Mouse (Mus musculus): ENCODE measurements around the gene 5830473C10Rik. TPM values are rescaled to one million over a fixed set of nuclear protein-coding genes. Genes with fewer than 3 reads are reported as not detected.

The 5830473C10Rik gene
- polyA plus RNA-seq (2016; fragmentation: Nextera tagmentation; extraction: Ambion mirVana) = not detected in 2 replicates

- Histone ChIP-seq H3K9me3 (no peaks in the 10 kb centered on the region), H3K4me3 (no peak within 1 kb of the TSS), H3K36me3 (no peaks in the 10 kb centered on the region), H3K4me1 (no peaks in the 10 kb centered on the region), H3K27me3 (no peaks in the 10 kb centered on the region), H3K9ac (replicated peaks) (no peak within 1 kb of the TSS), H3K27ac (replicated peaks) (no peak within 1 kb of the TSS), H3K4me2 (replicated peaks) (no peak within 1 kb of the TSS)
- no peak for ATAC-seq (ENCODE audit: low FRiP score, low read depth)
- WGBS = 89% methylated on average over 6 of the region's 6 CpGs
Observed at GRCm38 (mm10) chr5:90560743-90561142, at the start of gene 5830473C10Rik. 5830473C10Rik (plus strand) TSS chr5:90561107.

- Histone ChIP-seq H3K27me3 (no peaks in the 10 kb centered on the region), H3K4me1 (no peaks in the 10 kb centered on the region), H3K36me3 (no peaks in the 10 kb centered on the region), H3K9me3 (no peaks in the 10 kb centered on the region), H3K27ac (replicated peaks) (no peak overlapping the region), H3K4me2 (replicated peaks) (no peak overlapping the region), H3K9ac (replicated peaks) (no peak overlapping the region), H3K4me3 (no peak overlapping the region)
- no peak for ATAC-seq (ENCODE audit: low FRiP score, low read depth)
- 84% methylated on average over 6 of the region's 6 CpGs for WGBS
Observed at GRCm38 (mm10) chr5:90512288-90512955, 48.5 kb upstream of the 5830473C10Rik start.

GRCm38 (mm10) chr5:90515561-90515960 is 45.3 kb upstream of the 5830473C10Rik start:
- Histone ChIP-seq H3K36me3 (no peaks in the 10 kb centered on the region), H3K4me3 (no peak overlapping the region), H3K27me3 (no peaks in the 10 kb centered on the region), H3K9me3 (no peaks in the 10 kb centered on the region), H3K9ac (replicated peaks) (no peak overlapping the region), H3K27ac (replicated peaks) (no peak overlapping the region), H3K4me1 (no peaks in the 10 kb centered on the region), H3K4me2 (replicated peaks) (no peak overlapping the region)
- 90% methylated on average over 6 of the region's 6 CpGs for WGBS
- no peak for ATAC-seq (ENCODE audit: low FRiP score, low read depth)

GRCm38 (mm10) chr5:90518356-90519100 is 42.4 kb upstream of the 5830473C10Rik start, which contains the start of gene Afm:
Afm (plus strand) TSS chr5:90518932.
- Histone ChIP-seq H3K4me3 (no peak within 1 kb of the TSS), H3K9ac (replicated peaks) (no peak within 1 kb of the TSS), H3K4me1 (no peaks in the 10 kb centered on the region), H3K27ac (replicated peaks) (no peak within 1 kb of the TSS), H3K9me3 (no peaks in the 10 kb centered on the region), H3K36me3 (no peaks in the 10 kb centered on the region), H3K27me3 (no peaks in the 10 kb centered on the region), H3K4me2 (replicated peaks) (no peak within 1 kb of the TSS)
- WGBS = 91% methylated on average over 5 of the region's 6 CpGs
- no peak for ATAC-seq (ENCODE audit: low FRiP score, low read depth)

- WGBS = 88% methylated on average over 8 of the region's 8 CpGs
- Histone ChIP-seq H3K27ac (replicated peaks) (no peak overlapping the region), H3K36me3 (no peaks in the 10 kb centered on the region), H3K4me1 (no peaks in the 10 kb centered on the region), H3K4me3 (no peak overlapping the region), H3K4me2 (replicated peaks) (no peak overlapping the region), H3K27me3 (no peaks in the 10 kb centered on the region), H3K9me3 (no peaks in the 10 kb centered on the region), H3K9ac (replicated peaks) (no peak overlapping the region)
- no peak for ATAC-seq (ENCODE audit: low FRiP score, low read depth)
Observed at GRCm38 (mm10) chr5:90551191-90551590, 9.7 kb upstream of the 5830473C10Rik start.

GRCm38 (mm10) chr5:90556052-90556451 is 4.9 kb upstream of the 5830473C10Rik start:
- 79% methylated on average over 3 of the region's 3 CpGs for WGBS
- Histone ChIP-seq H3K4me2 (replicated peaks) (no peak overlapping the region), H3K27ac (replicated peaks) (no peak overlapping the region), H3K9ac (replicated peaks) (no peak overlapping the region), H3K4me1 (no peaks in the 10 kb centered on the region), H3K27me3 (no peaks in the 10 kb centered on the region), H3K4me3 (no peak overlapping the region), H3K9me3 (no peaks in the 10 kb centered on the region), H3K36me3 (no peaks in the 10 kb centered on the region)
- ATAC-seq (ENCODE audit: low FRiP score, low read depth) = no peak

GRCm38 (mm10) chr5:90561721-90562275 is 891 bp downstream of the 5830473C10Rik start:
- H3K9ac ChIP-seq (replicated peaks) = no peak overlapping the region
- ATAC-seq (ENCODE audit: low FRiP score, low read depth) = no peak
- no peaks in the 10 kb centered on the region for H3K27me3 ChIP-seq
- no peak overlapping the region for H3K4me2 ChIP-seq (replicated peaks)
- no peaks in the 10 kb centered on the region for H3K4me1 ChIP-seq
- no peaks in the 10 kb centered on the region for H3K36me3 ChIP-seq
- WGBS = 93% methylated on average over 11 of the region's 11 CpGs
- H3K9me3 ChIP-seq = no peaks in the 10 kb centered on the region
- no peak overlapping the region for H3K27ac ChIP-seq (replicated peaks)
- no peak overlapping the region for H3K4me3 ChIP-seq

GRCm38 (mm10) chr5:90562880-90563279 is 2.0 kb downstream of the 5830473C10Rik start:
- H3K27me3 ChIP-seq = no peaks in the 10 kb centered on the region
- H3K9me3 ChIP-seq = no peaks in the 10 kb centered on the region
- no peaks in the 10 kb centered on the region for H3K4me1 ChIP-seq
- no peak overlapping the region for H3K4me3 ChIP-seq
- H3K27ac ChIP-seq (replicated peaks) = no peak overlapping the region
- no peak overlapping the region for H3K4me2 ChIP-seq (replicated peaks)
- H3K36me3 ChIP-seq = no peaks in the 10 kb centered on the region
- no peak for ATAC-seq (ENCODE audit: low FRiP score, low read depth)
- H3K9ac ChIP-seq (replicated peaks) = no peak overlapping the region
- whole genome bisulfite sequencing = 87% methylated on average over 4 of the region's 4 CpGs

GRCm38 (mm10) chr5:90564161-90564560 is 3.3 kb downstream of the 5830473C10Rik start:
- WGBS = 88% methylated on average over 4 of the region's 4 CpGs
- no peak for ATAC-seq (ENCODE audit: low FRiP score, low read depth)
- H3K36me3 ChIP-seq = no peaks in the 10 kb centered on the region

GRCm38 (mm10) chr5:90565205-90565604 is 4.3 kb downstream of the 5830473C10Rik start:
- Histone ChIP-seq H3K4me2 (replicated peaks) (no peak overlapping the region), H3K9ac (replicated peaks) (no peak overlapping the region), H3K27ac (replicated peaks) (no peak overlapping the region), H3K27me3 (no peaks in the 10 kb centered on the region), H3K4me3 (no peak overlapping the region), H3K36me3 (no peaks in the 10 kb centered on the region), H3K9me3 (no peaks in the 10 kb centered on the region), H3K4me1 (no peaks in the 10 kb centered on the region)
- no peak for ATAC-seq (ENCODE audit: low FRiP score, low read depth)
- 84% methylated on average over 6 of the region's 6 CpGs for WGBS

More at GRCm38 (mm10) chr5:90564161-90564560, 3.3 kb downstream of the 5830473C10Rik start:
- Histone ChIP-seq H3K9ac (replicated peaks) (no peak overlapping the region), H3K4me3 (no peak overlapping the region), H3K27ac (replicated peaks) (no peak overlapping the region), H3K9me3 (no peaks in the 10 kb centered on the region), H3K4me2 (replicated peaks) (no peak overlapping the region), H3K4me1 (no peaks in the 10 kb centered on the region), H3K27me3 (no peaks in the 10 kb centered on the region)

GRCm38 (mm10) chr5:90567788-90568187 is 6.9 kb downstream of the 5830473C10Rik start:
- Histone ChIP-seq H3K36me3 (no peaks in the 10 kb centered on the region), H3K4me3 (no peak overlapping the region), H3K27me3 (no peaks in the 10 kb centered on the region), H3K9me3 (no peaks in the 10 kb centered on the region), H3K27ac (replicated peaks) (no peak overlapping the region), H3K9ac (replicated peaks) (no peak overlapping the region), H3K4me2 (replicated peaks) (no peak overlapping the region), H3K4me1 (no peaks in the 10 kb centered on the region)
- no peak for ATAC-seq (ENCODE audit: low FRiP score, low read depth)
- 84% methylated on average over 5 of the region's 5 CpGs for WGBS

- Histone ChIP-seq H3K27me3 (no peaks in the 10 kb centered on the region), H3K9me3 (no peaks in the 10 kb centered on the region), H3K4me1 (no peaks in the 10 kb centered on the region), H3K36me3 (no peaks in the 10 kb centered on the region), H3K9ac (replicated peaks) (no peak overlapping the region), H3K4me2 (replicated peaks) (no peak overlapping the region), H3K4me3 (no peak overlapping the region), H3K27ac (replicated peaks) (no peak overlapping the region)
- ATAC-seq (ENCODE audit: low FRiP score, low read depth) = no peak
Observed at GRCm38 (mm10) chr5:90568338-90568737, 7.4 kb downstream of the 5830473C10Rik start.

Data from midbrain, embryonic 12.5 days (tissue).